Comparison of ENCODE assay signal across 14 mouse cellular contexts in genomic region chr9:61844645-61845044, GRCm38 (mm10).
"Had no signal": no experiment of that assay in that cellular context is flagged by ENCODE, and none has a peak within 500 bp of the region (broad histone marks: within the 10 kb centered on the region; RNA-seq: fewer than 3 reads in every experiment).

No protein-coding gene starts in this region.

- H3K4me1 ChIP-seq: megakaryocyte, embryonic 14.5 days; stomach, embryonic 15.5 days had no signal

- H3K27me3 ChIP-seq: limb, embryonic 15.5 days; midbrain, embryonic 12.5 days; stomach, embryonic 15.5 days had no signal

- H3K4me2 ChIP-seq: limb, embryonic 15.5 days; midbrain, embryonic 12.5 days; stomach, embryonic 15.5 days had no signal

- H3K9me3 ChIP-seq: limb, embryonic 15.5 days; megakaryocyte, embryonic 14.5 days; midbrain, embryonic 12.5 days; stomach, embryonic 15.5 days had no signal

- H3K4me3 ChIP-seq: limb, embryonic 15.5 days; megakaryocyte, embryonic 14.5 days; midbrain, embryonic 12.5 days; stomach, embryonic 15.5 days had no signal

- H3K9ac ChIP-seq: limb, embryonic 15.5 days; midbrain, embryonic 12.5 days; stomach, embryonic 15.5 days had no signal

- ATAC-seq: inflammation-experienced regulatory T-cells, adult 6 months; intestine, postnatal 0 days had no signal

- H3K36me3 ChIP-seq: limb, embryonic 15.5 days; midbrain, embryonic 12.5 days; stomach, embryonic 15.5 days had no signal

- DNase-seq: kidney, adult 8-10 months; kidney, postnatal 25 days; layer of hippocampus, adult 9-11 months; layer of hippocampus, postnatal 36 days; right cerebral cortex, postnatal 14 days; thymus, adult 2 months; thymus, postnatal 25 days had no signal

- H3K27ac ChIP-seq: limb, embryonic 15.5 days; macrophage; midbrain, embryonic 12.5 days; stomach, embryonic 15.5 days had no signal
